Mouse (Mus musculus) neural tube, embryonic 11.5 days (tissue): ENCODE results near the gene Gng12. TPM values are rescaled to one million over a fixed set of nuclear protein-coding genes. Genes with fewer than 3 reads are reported as not detected.

ENCODE experiments used
- ATAC-seq: fragments of 200-750 bp; cut with Nextera tagmentation; 2 replicates; pipeline ENCODE4 v1.8.0; 2017; ENCODE audit warnings: moderate number of reproducible peaks, mild to moderate bottlenecking, moderate TSS enrichment, moderate library complexity; ENCODE audit not compliant: insufficient read depth, low FRiP score, low TSS enrichment
- DNase-seq: peaks from one replicate; pipeline ENCODE4 v3.0.0-alpha.2; 2015; ENCODE audit warnings: low spot score
- H3K27ac ChIP-seq: fragments of 300-500 bp; sonication (generic); 2 replicates; pipeline ENCODE4 v1.5.1; 2014; ENCODE audit warnings: low read depth, mild to moderate bottlenecking, low read length
- H3K27me3 ChIP-seq: fragments of 300-500 bp; sonication (generic); 2 replicates; pipeline ENCODE4 v1.6.1; 2014; ENCODE audit warnings: mild to moderate bottlenecking, low read length, mixed read lengths; ENCODE audit not compliant: control insufficient read depth, insufficient read depth
- H3K36me3 ChIP-seq: fragments of 300-500 bp; sonication (generic); 2 replicates; pipeline ENCODE4 v1.6.1; 2014; ENCODE audit warnings: mild to moderate bottlenecking, low read length, moderate library complexity, mixed read lengths; ENCODE audit not compliant: control insufficient read depth, insufficient read depth
- H3K4me1 ChIP-seq: fragments of 300-500 bp; sonication (generic); 2 replicates; pipeline ENCODE4 v1.6.1; 2014; ENCODE audit warnings: low read length, mixed read lengths; ENCODE audit not compliant: control insufficient read depth, insufficient read depth
- H3K4me2 ChIP-seq: fragments of 300-500 bp; sonication (generic); 2 replicates; pipeline ENCODE4 v1.6.1; 2014; ENCODE audit warnings: low read depth, mild to moderate bottlenecking, moderate library complexity
- H3K4me3 ChIP-seq: fragments of 300-500 bp; sonication (generic); 2 replicates; pipeline ENCODE4 v1.5.1; 2014; ENCODE audit warnings: low read depth, low read length
- H3K9ac ChIP-seq: fragments of 300-500 bp; sonication (generic); 2 replicates; pipeline ENCODE4 v1.6.1; 2014; ENCODE audit warnings: mild to moderate bottlenecking, low read length
- H3K9me3 ChIP-seq: fragments of 300-500 bp; sonication (generic); 2 replicates; pipeline ENCODE4 v1.6.1; 2016; ENCODE audit warnings: low read length; ENCODE audit not compliant: control insufficient read depth
- WGBS: fragments of 180-500 bp; shearing (Covaris S2); extraction: QIAGEN DNeasy Blood & Tissue Kit; methylation state at CpG from one replicate; pipeline ENCODE4 v1.1.7; 2014; 5-methylcytosine and 5-hydroxymethylcytosine counted together
- polyA plus RNA-seq: library from polyadenylated mRNA; unstranded; fragments of >200 nt; fragmentation: Nextera tagmentation; extraction: Ambion mirVana; gene quantifications from 2 replicates; pipeline ENCODE4 v1.2.1, GENCODE M21; 2014

Gng12 gene
- polyA plus RNA-seq, 1 experiment from 2014 or later, result 53.1 TPM

DNA sequence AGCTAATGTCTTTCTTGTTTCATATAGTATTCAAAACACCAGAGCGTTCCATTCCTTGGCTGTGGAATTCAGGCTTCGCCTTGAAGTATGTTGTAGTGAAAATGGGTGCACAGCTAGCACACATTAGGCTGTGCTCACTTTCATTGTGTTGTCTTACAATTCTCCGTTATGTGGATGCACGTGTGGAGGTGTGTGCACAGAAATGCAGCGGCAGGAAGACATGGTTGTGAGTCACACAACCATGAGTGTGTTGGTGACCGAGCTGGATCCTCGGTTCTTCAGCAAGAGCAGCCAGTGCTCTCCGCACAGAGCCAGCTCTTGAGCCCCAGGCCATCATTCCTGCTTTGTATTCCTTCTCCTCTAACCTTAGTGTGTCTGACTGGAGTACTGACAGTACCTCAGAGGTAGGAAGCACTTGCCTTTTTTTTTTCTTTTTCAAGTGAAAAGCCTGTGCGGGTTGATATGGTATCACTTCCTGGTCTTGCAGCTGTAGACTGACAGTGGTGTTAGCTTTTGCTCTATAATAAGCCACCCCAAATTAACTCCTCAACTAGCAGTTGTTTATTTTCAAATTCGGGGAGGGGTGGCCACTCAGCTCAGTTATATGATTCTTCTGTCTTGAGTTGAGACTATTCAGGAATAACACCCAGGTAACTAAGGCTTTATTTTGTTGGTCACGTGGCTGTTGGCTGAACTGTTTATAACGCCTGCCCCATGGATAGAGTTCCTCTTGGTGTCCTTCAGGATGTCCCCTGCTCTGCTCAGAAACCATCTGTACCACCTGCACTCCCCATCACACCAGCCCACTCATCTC is 48.2 kb downstream of the Gng12 start:
- Histone ChIP-seq H3K9me3 (no peaks in the 10 kb centered on the region), H3K4me2 (no peak overlapping the region), H3K4me3 (no peak overlapping the region), H3K4me1 (peaks cover 4% of the 10 kb centered on the region; the same call in 1 of the 2 replicates), H3K9ac (no peak overlapping the region), H3K27me3 (no peaks in the 10 kb centered on the region), H3K36me3 (no peaks in the 10 kb centered on the region), H3K27ac (no peak overlapping the region)
- ATAC-seq (no peak), DNase-seq (no peak)
- 86% methylated on average over 12 of the region's 12 CpGs for WGBS

DNA sequence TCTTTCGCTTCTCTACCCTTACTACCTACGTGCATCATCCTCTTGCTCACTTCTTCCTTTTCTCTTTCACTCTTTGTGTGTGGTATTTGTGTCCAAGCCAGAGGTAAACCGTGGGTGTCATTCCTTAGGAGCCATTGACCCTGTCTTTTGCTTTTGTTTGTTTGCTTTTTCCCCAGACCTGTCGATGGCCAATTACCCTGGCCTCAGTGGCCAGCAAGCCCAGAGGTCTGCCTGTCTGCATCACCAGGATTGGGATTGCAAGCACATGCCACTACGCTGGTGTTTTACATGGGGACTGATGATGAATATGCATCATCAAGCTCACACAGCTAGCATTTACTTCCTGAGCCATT is 48.8 kb downstream of the Gng12 start:
- no peaks in the 10 kb centered on the region for H3K27me3 ChIP-seq
- ATAC-seq, result no peak
- H3K4me1 ChIP-seq, result peaks cover 4% of the 10 kb centered on the region; the same call in 1 of the 2 replicates
- no peak for DNase-seq
- no peak overlapping the region for H3K9ac ChIP-seq
- 72% methylated on average over 5 of the region's 5 CpGs for WGBS
- no peaks in the 10 kb centered on the region for H3K36me3 ChIP-seq
- no peak overlapping the region for H3K4me2 ChIP-seq
- H3K27ac ChIP-seq, result no peak overlapping the region
- no peak overlapping the region for H3K4me3 ChIP-seq
- no peaks in the 10 kb centered on the region for H3K9me3 ChIP-seq

DNA sequence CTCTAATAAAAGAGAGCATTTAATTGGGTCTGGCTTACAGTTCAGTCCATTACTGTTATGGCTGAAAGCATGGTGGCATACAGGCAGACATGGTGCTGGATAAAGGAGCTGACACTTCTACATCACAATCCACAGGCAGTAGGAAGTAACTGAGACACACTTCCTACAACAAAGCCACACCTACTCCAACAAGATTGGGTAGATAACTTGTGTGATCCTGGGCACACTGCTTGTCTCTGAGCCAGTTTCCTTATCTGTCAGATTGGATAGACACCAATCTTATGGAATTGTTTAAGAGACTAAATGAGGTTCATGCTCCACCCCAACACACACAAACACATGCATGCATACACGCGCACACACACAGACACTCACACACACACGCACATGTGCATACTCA is 51.9 kb downstream of the Gng12 start:
- no peak overlapping the region for H3K27ac ChIP-seq
- no peaks in the 10 kb centered on the region for H3K36me3 ChIP-seq
- no peak overlapping the region for H3K9ac ChIP-seq
- no peak for ATAC-seq
- DNase-seq, result no peak
- H3K4me1 ChIP-seq, result peaks cover 4% of the 10 kb centered on the region; the same call in 1 of the 2 replicates
- no peaks in the 10 kb centered on the region for H3K27me3 ChIP-seq
- 96% methylated on average over 3 of the region's 3 CpGs for WGBS
- no peak overlapping the region for H3K4me3 ChIP-seq
- no peaks in the 10 kb centered on the region for H3K9me3 ChIP-seq
- H3K4me2 ChIP-seq, result no peak overlapping the region

DNA sequence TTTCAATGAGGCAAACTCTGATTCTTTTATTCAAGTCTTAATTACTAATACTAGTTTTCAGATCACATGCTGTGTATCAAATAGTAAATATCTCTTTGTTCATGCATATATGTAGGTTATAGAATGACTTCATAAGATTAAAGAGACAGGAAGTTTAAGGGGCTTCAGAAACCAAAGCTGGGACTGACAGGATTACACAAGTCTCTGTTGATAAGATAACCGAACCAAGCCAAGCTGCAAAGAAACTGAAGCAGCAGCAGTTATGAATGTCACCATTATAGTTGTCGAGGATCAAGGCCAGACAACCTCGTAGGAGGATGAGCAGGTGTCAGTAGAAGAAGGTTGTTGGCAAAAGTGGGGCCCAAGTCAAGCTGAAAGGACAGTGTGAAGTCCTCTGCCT is 52.7 kb downstream of the Gng12 start:
- no peak for ATAC-seq
- no peak for DNase-seq
- Histone ChIP-seq H3K27ac (no peak overlapping the region), H3K9me3 (no peaks in the 10 kb centered on the region), H3K4me3 (no peak overlapping the region), H3K9ac (no peak overlapping the region), H3K4me1 (no peaks in the 10 kb centered on the region), H3K36me3 (no peaks in the 10 kb centered on the region), H3K27me3 (no peaks in the 10 kb centered on the region), H3K4me2 (no peak overlapping the region)
- WGBS, result 82% methylated on average over 3 of the region's 3 CpGs

DNA sequence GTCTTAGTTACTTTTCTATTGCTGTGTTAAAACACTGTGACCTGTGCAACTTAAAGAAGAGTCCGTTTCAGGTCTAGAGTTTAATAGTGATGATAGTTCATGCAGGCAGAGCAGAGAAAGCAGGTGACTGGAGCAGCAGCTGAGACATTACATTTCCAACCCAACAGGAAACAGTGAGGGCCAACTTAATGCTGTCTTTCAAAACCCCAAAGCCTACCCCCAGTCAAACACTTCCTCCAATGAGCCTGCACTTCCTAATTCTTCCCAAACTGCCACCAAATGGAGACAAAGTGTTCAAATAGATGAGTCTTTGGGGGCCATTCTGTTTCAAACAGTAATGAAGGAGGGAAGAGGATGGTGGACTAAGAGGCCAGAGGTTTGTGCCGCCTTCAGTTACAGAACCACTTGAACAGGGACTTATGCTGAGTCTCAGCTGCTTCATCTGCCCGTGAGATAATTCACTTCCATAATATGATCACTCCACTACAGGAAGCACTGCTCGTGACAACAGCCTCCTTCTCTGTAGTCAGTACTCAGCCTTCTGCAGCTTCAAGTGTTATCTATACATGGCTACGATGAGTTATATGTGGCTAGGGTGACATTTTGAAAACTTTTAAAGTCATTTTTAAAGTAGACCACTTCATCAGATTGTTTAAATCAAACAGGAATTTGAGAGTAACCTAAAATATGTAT is 55.7 kb downstream of the Gng12 start:
- no peak for ATAC-seq

DNA sequence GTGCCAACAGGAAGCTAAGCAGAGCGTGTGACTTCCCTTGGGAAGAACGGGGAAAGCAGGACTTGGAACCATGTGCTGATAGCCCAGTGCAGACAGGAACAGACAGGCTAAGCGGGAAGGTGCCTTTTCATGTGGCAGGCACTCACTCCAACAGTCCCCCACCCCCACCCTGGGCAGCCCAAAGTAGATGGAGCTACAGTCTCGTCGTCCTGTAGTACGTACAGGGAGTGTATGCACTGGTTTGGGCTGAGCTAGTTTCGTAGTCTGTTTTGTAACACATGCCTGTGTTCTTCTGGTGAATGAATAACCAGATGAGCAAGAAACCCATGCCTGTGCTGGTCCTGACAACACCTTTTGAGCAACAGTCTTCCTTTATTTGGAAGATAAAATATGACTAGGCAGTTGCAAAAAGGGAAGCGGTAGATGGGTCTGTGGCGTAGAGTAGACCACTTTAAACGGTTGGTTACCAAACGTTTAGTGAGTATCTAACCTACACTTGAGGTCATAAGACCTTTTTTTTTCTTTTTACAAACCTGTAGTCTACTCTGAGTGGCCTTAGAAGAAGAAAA is 57.8 kb downstream of the Gng12 start:
- H3K27ac ChIP-seq, result no peak overlapping the region
- H3K27me3 ChIP-seq, result no peaks in the 10 kb centered on the region
- H3K4me3 ChIP-seq, result no peak overlapping the region
- H3K4me1 ChIP-seq, result no peaks in the 10 kb centered on the region
- no peaks in the 10 kb centered on the region for H3K9me3 ChIP-seq
- no peak overlapping the region for H3K4me2 ChIP-seq
- DNase-seq (no peak), ATAC-seq (no peak)
- WGBS, result 84% methylated on average over 11 of the region's 11 CpGs
- H3K9ac ChIP-seq, result no peak overlapping the region
- no peaks in the 10 kb centered on the region for H3K36me3 ChIP-seq

More for the DNA sequence above, 55.7 kb downstream of the Gng12 start:
- WGBS, result 86% methylated on average over 5 of the region's 5 CpGs
- no peak overlapping the region for H3K4me2 ChIP-seq
- DNase-seq, result no peak
- no peaks in the 10 kb centered on the region for H3K27me3 ChIP-seq
- no peak overlapping the region for H3K9ac ChIP-seq
- H3K4me1 ChIP-seq, result no peaks in the 10 kb centered on the region
- H3K27ac ChIP-seq, result no peak overlapping the region
- H3K4me3 ChIP-seq, result no peak overlapping the region
- H3K36me3 ChIP-seq, result no peaks in the 10 kb centered on the region
- no peaks in the 10 kb centered on the region for H3K9me3 ChIP-seq

DNA sequence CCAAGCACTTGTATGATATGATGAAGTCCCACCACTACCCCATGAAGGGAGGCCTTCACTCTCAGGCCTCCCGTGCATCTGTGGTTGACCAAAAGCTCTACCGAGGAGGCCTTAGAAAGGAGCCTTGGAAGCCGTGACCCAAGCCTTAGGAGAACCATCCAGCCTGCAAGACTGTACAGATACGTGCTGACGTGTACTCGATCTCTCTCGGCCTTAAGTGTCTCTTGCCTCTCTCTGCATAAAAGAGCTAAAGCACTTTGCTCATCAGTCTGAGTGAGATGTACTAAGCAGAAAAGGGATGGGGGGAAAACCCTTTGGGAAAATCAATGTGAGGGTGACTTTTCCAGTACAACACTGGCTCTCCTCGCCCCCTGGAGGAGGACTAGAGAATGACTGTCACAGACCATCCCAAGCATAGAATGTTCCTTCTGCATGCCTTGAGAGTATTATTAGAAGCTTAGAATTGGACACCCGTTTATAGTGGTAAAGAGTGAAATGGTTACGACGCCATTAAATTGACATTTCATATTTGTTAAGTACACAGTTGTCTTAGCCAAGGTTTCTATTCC is 59.0 kb downstream of the Gng12 start:
- 88% methylated on average over 11 of the region's 11 CpGs for WGBS

DNA sequence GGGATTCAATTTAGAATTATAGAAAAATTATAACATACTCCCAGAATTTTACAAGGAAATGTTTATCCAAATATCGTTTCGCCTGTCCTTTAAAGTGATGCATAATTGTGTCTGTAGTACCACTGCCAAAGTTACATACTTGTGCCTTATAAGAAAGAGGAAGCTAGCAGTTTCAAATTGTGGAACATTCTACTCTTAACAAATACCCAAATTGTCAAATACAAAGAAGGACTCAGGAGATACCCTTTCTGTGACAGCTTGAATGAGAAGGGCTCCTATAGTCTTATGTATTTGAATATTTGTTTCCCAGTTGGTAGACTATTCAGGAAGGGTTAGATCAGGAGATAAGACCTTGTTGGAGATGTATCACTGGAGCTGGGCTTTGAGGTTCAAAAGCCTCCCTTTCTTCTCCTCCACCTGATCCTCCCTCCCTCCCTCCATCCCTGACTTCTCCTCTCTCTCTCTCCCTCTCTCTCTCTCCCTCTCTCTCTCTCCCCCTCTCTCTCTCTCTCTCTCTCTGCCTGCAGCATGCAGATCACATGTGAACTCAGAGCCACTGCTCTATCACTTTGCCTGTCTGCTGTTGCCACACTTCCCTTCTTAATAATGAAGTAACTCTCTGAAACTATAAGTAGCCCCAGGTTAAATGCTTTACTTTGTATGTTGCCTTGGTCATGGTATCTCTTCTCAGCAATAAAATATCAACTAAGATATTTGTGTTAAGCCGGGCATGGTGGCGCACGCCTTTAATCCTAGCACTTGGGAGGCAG is 62.5 kb downstream of the Gng12 start:
- ATAC-seq (no peak), DNase-seq (no peak)
- Histone ChIP-seq H3K9ac (no peak overlapping the region), H3K36me3 (no peaks in the 10 kb centered on the region), H3K9me3 (no peaks in the 10 kb centered on the region), H3K4me1 (no peaks in the 10 kb centered on the region), H3K4me3 (no peak overlapping the region), H3K27me3 (no peaks in the 10 kb centered on the region), H3K4me2 (no peak overlapping the region), H3K27ac (no peak overlapping the region)
- WGBS, result 91% methylated on average over 5 of the region's 5 CpGs

More for the DNA sequence above, 59.0 kb downstream of the Gng12 start:
- no peaks in the 10 kb centered on the region for H3K4me1 ChIP-seq
- no peaks in the 10 kb centered on the region for H3K36me3 ChIP-seq
- no peak for DNase-seq
- no peaks in the 10 kb centered on the region for H3K27me3 ChIP-seq
- no peak overlapping the region for H3K4me2 ChIP-seq
- H3K27ac ChIP-seq, result no peak overlapping the region
- ATAC-seq, result no peak
- H3K9ac ChIP-seq, result no peak overlapping the region
- no peaks in the 10 kb centered on the region for H3K9me3 ChIP-seq
- no peak overlapping the region for H3K4me3 ChIP-seq
